Mouse (Mus musculus) testis, postnatal 14 days (tissue): ENCODE data around the gene Lamc2.

Experiments
- DNase-seq: peaks from one replicate; pipeline ENCODE4 v3.0.0; 2021; ENCODE audit warnings: low spot score

Gene Lamc2

DNA sequence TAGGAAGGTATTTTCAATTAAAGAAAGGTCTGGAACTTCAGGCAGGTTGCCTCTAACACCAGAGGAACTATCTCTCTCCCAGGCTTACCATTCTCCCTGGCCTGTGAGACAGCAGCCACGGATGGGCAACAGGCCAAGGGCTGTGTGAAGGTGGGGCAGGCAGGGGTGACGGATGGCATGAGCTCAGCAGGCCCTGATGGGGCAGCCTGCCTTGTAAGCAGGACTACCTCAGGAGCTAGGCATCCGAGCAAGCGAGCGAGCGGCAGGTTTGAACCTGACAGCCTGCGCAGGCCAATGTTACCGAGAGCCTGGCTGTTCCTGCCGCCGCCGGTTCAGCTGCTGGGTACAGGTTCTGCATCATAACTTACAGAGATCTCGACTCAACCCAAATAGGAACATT is 11.4 kb downstream of the Lamc2 start:
- peak; percentile 30 for DNase-seq

DNA sequence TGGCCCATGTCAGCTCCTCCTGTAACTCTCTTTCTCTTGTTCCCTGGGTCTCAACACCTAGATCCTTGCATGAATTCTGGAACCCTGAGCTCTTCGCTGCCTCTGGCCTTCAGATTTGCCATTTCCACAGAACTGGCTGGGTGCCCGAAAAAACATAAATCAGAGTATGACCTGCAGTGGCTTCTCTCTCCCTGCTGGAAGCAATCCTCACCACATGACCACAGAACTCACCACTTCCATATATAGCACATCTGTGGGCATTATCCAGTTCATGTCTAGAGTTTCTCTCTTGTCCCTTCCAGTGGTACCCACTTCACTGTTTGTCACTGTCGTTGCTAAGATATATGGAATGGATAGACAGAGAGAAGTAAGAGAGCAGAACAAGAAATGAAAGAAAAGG is 13.0 kb downstream of the Lamc2 start:
- DNase-seq: no peak

DNA sequence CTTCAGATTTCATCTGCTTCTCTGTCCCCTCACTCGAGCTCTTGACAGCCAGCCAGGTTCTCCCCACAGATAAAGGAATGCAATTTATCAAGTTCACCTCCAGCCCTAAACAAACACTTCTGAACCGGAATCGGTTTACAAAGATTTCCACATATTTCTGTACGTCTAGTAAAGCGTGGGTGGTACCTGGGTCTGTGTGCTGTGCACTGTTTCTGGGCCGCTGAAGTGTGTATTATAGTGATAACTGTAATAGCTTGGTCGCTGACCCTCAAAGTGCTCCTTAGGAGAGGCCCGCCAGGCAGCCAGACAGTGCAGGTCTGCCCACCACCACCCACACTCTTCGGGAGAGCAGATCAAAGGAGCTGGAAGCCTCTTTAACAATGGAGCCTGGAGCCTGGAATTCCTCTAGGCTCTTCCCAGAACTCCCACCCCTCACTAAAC is 13.9 kb downstream of the Lamc2 start:
- DNase-seq: no peak

GRCm38 (mm10) chr1:153171011-153171410 is 15.2 kb downstream of the Lamc2 start:
- DNase-seq: no peak

DNA sequence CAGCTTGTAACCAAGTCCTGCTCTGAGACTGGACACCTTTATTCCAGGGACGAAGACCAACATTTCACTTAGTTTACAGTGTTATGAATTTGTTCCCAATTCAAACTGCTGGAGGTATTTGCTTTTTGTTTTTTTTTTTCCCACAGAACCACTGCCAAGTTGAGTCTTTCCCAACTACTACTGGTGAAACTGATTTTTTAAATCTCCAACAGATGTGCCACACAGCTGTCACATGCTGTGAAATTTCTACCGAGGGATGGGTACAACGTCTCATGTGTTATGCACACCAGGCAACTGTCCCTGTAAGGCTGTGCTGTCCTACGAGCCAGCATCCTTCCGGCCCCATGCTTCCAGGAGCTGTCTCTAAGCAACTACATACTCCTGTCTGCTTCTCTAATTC is 18.0 kb downstream of the Lamc2 start:
- DNase-seq: no peak

DNA sequence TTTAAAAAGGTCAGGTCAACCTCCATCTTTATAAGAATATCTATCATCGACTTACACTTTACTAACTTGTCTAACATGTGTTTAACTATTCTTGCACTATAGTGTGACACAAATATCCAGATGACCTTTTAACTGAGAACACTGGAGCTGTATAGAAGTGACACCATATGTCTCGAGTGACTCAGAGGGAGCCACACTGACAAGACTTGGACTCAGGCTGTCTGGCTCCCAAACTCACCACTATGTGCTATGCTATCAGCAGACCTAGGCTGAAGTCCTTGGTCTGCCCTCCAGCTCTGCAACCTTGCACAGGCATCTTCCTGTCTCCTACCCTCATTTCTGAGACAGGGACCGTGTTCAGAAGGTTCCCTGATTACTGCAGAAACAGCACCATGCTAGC is 22.4 kb downstream of the Lamc2 start:
- DNase-seq: no peak

DNA sequence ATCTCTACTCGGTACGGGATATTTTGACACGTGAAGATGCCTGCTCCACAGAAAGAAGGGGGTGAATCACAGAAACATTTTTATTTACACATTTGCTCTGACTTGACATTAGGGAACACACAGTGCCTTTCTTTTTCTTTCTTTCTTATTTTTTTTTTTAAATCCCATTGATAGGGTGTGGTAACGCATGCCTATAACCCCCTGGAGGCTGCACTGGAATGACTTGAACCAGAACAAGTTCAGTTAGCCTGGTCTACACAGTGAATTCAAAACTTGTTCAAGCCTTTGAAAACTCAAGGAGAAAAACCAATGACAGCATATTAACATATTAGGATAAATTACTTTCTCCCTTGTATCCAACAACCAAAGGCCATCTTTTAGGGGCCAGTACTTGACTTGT is 27.1 kb downstream of the Lamc2 start:
- DNase-seq: no peak

DNA sequence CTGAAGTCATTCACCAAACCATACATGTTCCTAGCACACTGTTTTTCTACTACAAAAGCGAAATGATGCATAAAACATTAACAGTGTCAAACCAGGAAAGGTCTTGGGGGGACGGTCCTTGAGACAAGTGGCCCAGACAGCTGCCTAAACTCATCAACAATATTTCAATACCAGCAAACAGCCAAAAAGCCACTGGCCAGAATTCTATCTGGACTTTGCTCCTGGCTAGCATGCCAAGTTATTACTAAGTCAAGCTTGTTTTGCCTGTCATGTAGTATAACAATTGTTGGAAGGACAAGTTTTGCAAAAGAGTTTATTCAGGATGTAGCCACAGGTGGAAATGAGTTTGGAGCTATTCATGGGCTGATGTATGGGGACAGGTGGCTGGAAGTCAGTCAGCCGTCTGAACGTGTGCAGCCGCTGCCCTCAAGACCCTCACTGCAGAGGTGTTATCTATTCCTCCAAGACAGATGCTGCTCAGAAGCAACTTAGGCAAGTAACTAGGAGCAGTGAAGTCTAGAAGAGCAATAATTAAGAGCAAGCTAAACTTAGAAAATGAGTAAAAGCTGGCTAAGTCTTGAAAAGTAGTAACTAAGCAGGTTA is 29.1 kb downstream of the Lamc2 start:
- no peak for DNase-seq

DNA sequence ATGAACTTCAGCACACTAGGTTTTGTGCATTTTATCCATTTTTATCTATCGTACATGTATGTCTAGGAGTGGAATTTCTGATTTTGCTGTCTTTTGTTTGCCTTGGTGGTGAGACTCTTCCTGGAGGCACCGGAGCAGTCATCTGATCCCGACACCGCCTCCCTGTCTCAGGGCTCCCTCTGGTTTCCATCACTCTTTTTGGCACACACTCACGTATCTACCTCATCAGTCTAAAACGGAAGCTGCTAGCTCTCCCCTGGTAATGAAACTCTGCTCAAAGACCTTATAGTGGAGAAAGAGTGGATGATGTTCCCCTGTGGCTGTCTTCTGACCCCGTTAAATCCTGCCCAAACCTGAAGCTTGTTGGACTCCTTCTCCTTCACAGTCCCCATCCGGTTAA is 30.9 kb downstream of the Lamc2 start:
- no peak for DNase-seq

DNA sequence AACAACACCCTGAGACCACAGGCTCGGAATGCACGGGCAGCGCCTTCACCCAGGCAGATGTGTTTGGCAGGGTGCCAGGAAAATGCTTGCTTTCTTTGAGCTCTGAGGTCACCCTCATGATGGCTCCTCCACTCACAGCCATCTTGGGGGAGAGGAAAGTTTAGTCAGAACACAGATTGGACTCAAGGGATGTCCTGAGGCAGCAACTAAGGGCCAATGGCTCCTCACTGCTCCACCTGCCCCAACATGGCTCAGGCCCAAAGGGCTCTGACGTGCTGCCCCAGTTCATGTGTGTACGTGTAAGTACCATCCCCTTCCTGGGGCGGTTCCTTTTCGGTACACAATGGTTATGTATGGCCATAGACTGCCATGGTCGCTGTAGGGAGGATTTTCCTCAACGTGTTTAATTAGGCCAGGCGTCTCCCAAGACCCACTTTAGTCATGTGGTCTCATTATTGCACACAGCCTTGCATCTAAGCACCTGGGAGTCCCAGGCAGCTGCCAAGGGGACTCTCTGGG is 32.6 kb downstream of the Lamc2 start:
- no peak for DNase-seq

- no peak for DNase-seq
Measured at GRCm38 (mm10) chr1:153152594-153152993, 33.7 kb downstream of the Lamc2 start.

- DNase-seq: no peak
Measured at GRCm38 (mm10) chr1:153145791-153146190, 40.5 kb downstream of the Lamc2 start.

- no peak for DNase-seq
Measured at GRCm38 (mm10) chr1:153144021-153144420, 42.2 kb downstream of the Lamc2 start.

- no peak for DNase-seq
Measured at GRCm38 (mm10) chr1:153140747-153141228, 45.5 kb downstream of the Lamc2 start.

- DNase-seq: no peak
Measured at GRCm38 (mm10) chr1:153140265-153140664, 46.0 kb downstream of the Lamc2 start.

GRCm38 (mm10) chr1:153139635-153140034 is 46.6 kb downstream of the Lamc2 start:
- DNase-seq: no peak

DNA sequence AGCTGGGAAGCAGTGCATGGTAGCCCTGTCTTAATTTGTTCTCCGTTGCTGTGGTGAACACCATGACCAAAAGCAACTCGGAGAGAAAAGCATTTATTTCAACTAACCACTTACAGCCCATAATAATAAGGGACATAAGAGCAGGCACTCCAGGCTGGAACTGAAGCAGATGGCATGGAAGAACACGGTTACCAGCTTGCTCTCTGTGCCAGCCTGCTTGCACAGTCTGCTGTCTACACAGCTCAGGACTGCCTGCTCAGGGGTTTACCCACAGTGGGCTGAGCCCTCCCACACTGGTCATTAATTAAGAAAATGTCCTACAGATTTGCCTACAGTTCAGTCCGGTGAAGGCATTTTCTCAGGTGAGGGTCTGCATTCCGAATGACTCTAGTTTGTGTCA is 47.8 kb downstream of the Lamc2 start:
- no peak for DNase-seq

DNA sequence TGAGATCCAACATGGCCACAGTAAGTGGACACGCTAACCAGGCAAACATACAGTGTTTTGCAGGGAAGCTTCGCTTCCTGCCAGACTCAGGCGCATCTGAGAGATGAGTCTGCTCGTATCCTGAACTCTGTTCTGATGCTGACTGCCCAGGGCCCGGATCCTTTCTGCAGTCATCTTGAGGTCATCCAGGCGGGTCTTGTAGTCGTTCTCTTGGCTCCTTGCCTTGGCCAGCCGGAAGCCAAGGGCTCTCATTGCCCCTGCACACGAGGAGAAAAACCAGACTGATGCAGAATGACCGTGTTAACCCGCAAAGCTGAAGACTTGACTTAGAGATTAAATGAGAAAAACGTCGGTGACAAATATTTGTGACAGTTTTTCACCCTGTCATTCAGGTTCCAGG is 49.6 kb downstream of the Lamc2 start:
- no peak for DNase-seq

DNA sequence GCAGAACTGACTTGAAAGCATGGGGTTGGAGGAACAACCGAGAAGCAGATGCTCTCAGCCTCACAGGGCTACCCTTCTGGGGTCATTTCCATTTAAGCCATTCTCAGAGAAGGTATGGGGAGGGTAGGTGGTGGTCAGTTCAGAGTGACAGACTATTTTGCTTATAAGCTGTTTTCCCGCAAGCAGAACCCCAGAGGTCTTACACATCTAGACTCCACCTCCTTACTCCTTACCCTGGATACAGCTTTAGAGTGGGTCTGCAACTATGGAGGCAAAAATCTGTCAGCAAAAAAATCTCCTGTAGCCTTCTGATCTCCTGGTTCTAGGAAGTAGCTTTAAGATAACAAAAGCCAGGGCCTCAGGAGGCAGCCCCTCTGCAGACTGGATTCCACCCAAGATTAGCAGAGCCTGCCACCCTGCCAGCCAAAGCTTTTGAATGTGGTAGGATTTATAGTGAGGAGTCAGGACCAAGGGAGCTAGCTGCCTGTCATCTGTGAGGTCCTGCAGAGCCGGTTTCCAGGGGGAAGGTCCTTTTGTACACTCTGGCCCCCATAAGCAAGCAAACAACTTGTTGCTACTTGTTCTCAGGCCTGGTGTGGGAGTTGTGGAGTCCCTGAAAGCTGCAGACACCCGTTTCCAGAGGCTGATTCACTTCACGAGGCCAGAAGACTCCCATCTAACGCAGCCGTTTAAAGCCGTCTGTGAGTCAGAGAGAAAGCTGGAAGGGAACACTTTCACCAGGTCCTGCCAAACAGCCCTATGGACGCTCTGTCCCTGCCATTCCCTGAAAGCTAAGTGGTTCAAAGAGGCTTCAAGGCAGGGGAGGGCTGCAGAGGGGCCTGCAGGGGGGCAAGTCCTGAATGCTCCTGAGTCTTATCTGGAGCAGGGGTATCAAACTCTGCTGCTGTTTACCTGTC is 52.1 kb downstream of the Lamc2 start:
- DNase-seq: peak; percentile 42

- no peak for DNase-seq
Measured at GRCm38 (mm10) chr1:153129992-153130713, 56.1 kb downstream of the Lamc2 start.

- DNase-seq: no peak
Measured at GRCm38 (mm10) chr1:153128780-153129179, 57.5 kb downstream of the Lamc2 start.

DNA sequence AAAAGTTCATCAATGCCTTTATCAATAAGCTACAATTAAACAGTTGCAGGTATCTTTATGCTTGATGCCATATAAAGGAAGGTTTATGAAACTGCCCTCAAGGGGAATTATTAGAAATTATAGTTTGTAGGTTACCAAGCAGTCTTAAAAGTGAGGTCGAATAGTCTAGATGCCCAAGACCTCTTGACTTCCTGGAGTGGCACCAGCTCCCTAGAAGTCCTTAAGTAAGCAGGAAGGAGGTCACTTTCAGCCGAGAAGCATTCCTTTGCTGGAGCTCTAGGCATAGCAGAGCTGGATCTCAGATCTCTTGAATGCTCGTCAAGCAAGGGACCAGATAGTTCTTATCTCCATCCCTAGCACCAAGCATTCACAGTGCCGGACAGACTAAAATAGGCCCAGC is 58.6 kb downstream of the Lamc2 start:
- DNase-seq: no peak
